Mouse (Mus musculus): ENCODE measurements around the gene Fam189a1. TPM values are rescaled to one million over a fixed set of nuclear protein-coding genes. Genes with fewer than 3 reads are reported as not detected.

Fam189a1 gene
- total RNA-seq, 2 experiments from 2014 or later, result 67.9 to 73.6 TPM

- no peak for DNase-seq (ENCODE audit: extremely low spot score in 1 of 2, low spot score in 1 of 2)
These were observed 51.9 kb downstream of the Fam189a1 start for GRCm38 (mm10) chr7:65104207-65105096.

- DNase-seq (ENCODE audit: extremely low spot score in 1 of 2, low spot score in 1 of 2), result no peak
These were observed 54.7 kb downstream of the Fam189a1 start for GRCm38 (mm10) chr7:65101661-65102060.

GRCm38 (mm10) chr7:65097708-65098107 is 58.7 kb downstream of the Fam189a1 start:
- no peak for DNase-seq (ENCODE audit: extremely low spot score in 1 of 2, low spot score in 1 of 2)

GRCm38 (mm10) chr7:65095631-65096107 is 60.7 kb downstream of the Fam189a1 start:
- no peak for DNase-seq (ENCODE audit: extremely low spot score in 1 of 2, low spot score in 1 of 2)

GRCm38 (mm10) chr7:65093314-65093713 is 63.1 kb downstream of the Fam189a1 start:
- no peak for DNase-seq (ENCODE audit: extremely low spot score in 1 of 2, low spot score in 1 of 2)

GRCm38 (mm10) chr7:65091486-65091885 is 64.9 kb downstream of the Fam189a1 start:
- DNase-seq (ENCODE audit: extremely low spot score in 1 of 2, low spot score in 1 of 2), result no peak

GRCm38 (mm10) chr7:65085972-65086371 is 70.4 kb downstream of the Fam189a1 start:
- no peak for DNase-seq (ENCODE audit: extremely low spot score in 1 of 2, low spot score in 1 of 2)

- DNase-seq (ENCODE audit: extremely low spot score in 1 of 2, low spot score in 1 of 2), result no peak
These were observed 73.6 kb downstream of the Fam189a1 start for GRCm38 (mm10) chr7:65082778-65083091.

- no peak for DNase-seq (ENCODE audit: extremely low spot score in 1 of 2, low spot score in 1 of 2)
These were observed 74.2 kb downstream of the Fam189a1 start for GRCm38 (mm10) chr7:65081979-65082777.

- no peak for DNase-seq (ENCODE audit: extremely low spot score in 1 of 2, low spot score in 1 of 2)
These were observed 80.2 kb downstream of the Fam189a1 start for GRCm38 (mm10) chr7:65076134-65076533.

- no peak for DNase-seq (ENCODE audit: extremely low spot score in 1 of 2, low spot score in 1 of 2)
These were observed 82.2 kb downstream of the Fam189a1 start for GRCm38 (mm10) chr7:65074194-65074593.

- DNase-seq (ENCODE audit: extremely low spot score in 1 of 2, low spot score in 1 of 2), result peak; percentile 75 to 93
These were observed 82.8 kb downstream of the Fam189a1 start for GRCm38 (mm10) chr7:65073555-65073954.

- no peak for DNase-seq (ENCODE audit: extremely low spot score in 1 of 2, low spot score in 1 of 2)
These were observed 90.2 kb downstream of the Fam189a1 start for GRCm38 (mm10) chr7:65066211-65066610.

GRCm38 (mm10) chr7:65065457-65065856 is 90.9 kb downstream of the Fam189a1 start:
- no peak for DNase-seq (ENCODE audit: extremely low spot score in 1 of 2, low spot score in 1 of 2)

GRCm38 (mm10) chr7:65064638-65065037 is 91.7 kb downstream of the Fam189a1 start:
- DNase-seq (ENCODE audit: extremely low spot score in 1 of 2, low spot score in 1 of 2), result no peak

- DNase-seq (ENCODE audit: extremely low spot score in 1 of 2, low spot score in 1 of 2), result no peak
These were observed 92.3 kb downstream of the Fam189a1 start for GRCm38 (mm10) chr7:65064096-65064495.

- no peak for DNase-seq (ENCODE audit: extremely low spot score in 1 of 2, low spot score in 1 of 2)
These were observed 96.1 kb downstream of the Fam189a1 start for GRCm38 (mm10) chr7:65060163-65060799.

- DNase-seq (ENCODE audit: extremely low spot score in 1 of 2, low spot score in 1 of 2), result no peak
These were observed 99.5 kb downstream of the Fam189a1 start for GRCm38 (mm10) chr7:65056864-65057263.

- no peak for DNase-seq (ENCODE audit: extremely low spot score in 1 of 2, low spot score in 1 of 2)
These were observed 104.4 kb downstream of the Fam189a1 start for GRCm38 (mm10) chr7:65051986-65052385.

GRCm38 (mm10) chr7:65049236-65049954 is 107.0 kb downstream of the Fam189a1 start:
- DNase-seq (ENCODE audit: extremely low spot score in 1 of 2, low spot score in 1 of 2), result no peak
